Mouse (Mus musculus): ENCODE data around the gene Olfr832. TPM values are rescaled to one million over a fixed set of nuclear protein-coding genes. Genes with fewer than 3 reads are reported as not detected.

The Olfr832 gene
- polyA plus RNA-seq (2017; shearing (Covaris generic)): under 1 TPM in 1 of 2 experiments, not detected in 1; 0.05 TPM

GRCm38 (mm10) chr9:18936822-18937221, at the start of gene Olfr832:
Gene Olfr832, plus strand, starts transcription at chr9:18937122.

GRCm38 (mm10) chr9:18987690-18988089, 50.8 kb downstream of the Olfr832 start, which contains the start of gene Olfr834:
Gene Olfr834, plus strand, starts transcription at chr9:18987990.

Other genes with a start within 250 kb of the Olfr832 start
- under 1 TPM in 1 of 2 experiments, not detected in 1; 0.28 TPM for gene Olfr24, start 173.1 kb upstream of the Olfr832 start, polyA plus RNA-seq (2017; shearing (Covaris generic))
- under 1 TPM in 1 of 2 experiments, not detected in 1; 0.27 TPM for gene Olfr828, start 117.6 kb upstream of the Olfr832 start, polyA plus RNA-seq (2017; shearing (Covaris generic))
- not detected for gene Olfr829, start 82.2 kb upstream of the Olfr832 start, polyA plus RNA-seq (2017; shearing (Covaris generic))
- not detected for gene Olfr830, start 62.4 kb upstream of the Olfr832 start, polyA plus RNA-seq (2017; shearing (Covaris generic))
- gene Olfr834, start 50.9 kb downstream of the Olfr832 start, polyA plus RNA-seq (2017; shearing (Covaris generic)): not detected
- gene Olfr835, start 95.6 kb downstream of the Olfr832 start, polyA plus RNA-seq (2017; shearing (Covaris generic)): not detected
- not detected for gene Olfr836, start 183.3 kb downstream of the Olfr832 start, polyA plus RNA-seq (2017; shearing (Covaris generic))
- not detected for gene Olfr837, start 199.2 kb downstream of the Olfr832 start, polyA plus RNA-seq (2017; shearing (Covaris generic))
- under 1 TPM in 1 of 2 experiments, not detected in 1; 0.04 TPM for gene Olfr839-ps1, start 240.2 kb downstream of the Olfr832 start, polyA plus RNA-seq (2017; shearing (Covaris generic))